Mouse (Mus musculus) liver, adult 2 months (tissue): ENCODE measurements around the gene Ypel2. TPM values are rescaled to one million over a fixed set of nuclear protein-coding genes. Genes with fewer than 3 reads are reported as not detected.
A peak's percentile ranks its signal among the peaks of the same experiment; 100 is the strongest.

Experiments used
- DNase-seq: peaks from one replicate; pipeline ENCODE4 v3.0.0-alpha.2; 2011; ENCODE audit warnings: low read depth, low spot score; ENCODE audit errors: extremely low read depth
- H3K27ac ChIP-seq: fragments of 200-500 bp; replicated peaks from 2 replicates; pipeline ENCODE4 v1.5.1; 2012; ENCODE audit warnings: low read depth, mild to moderate bottlenecking, control low read depth, inconsistent platforms, low read length; ENCODE audit not compliant: insufficient read depth
- H3K27me3 ChIP-seq: fragments of 200-500 bp; 2 replicates; pipeline ENCODE4 v1.6.1; 2012; ENCODE audit warnings: mild to moderate bottlenecking, moderate library complexity, low read length, inconsistent platforms; ENCODE audit not compliant: control insufficient read depth, insufficient read depth
- H3K36me3 ChIP-seq: fragments of 200-500 bp; 2 replicates; pipeline ENCODE4 v1.6.1; 2012; ENCODE audit warnings: low read length, inconsistent platforms; ENCODE audit not compliant: control insufficient read depth, insufficient read depth
- H3K4me1 ChIP-seq: fragments of 200-500 bp; 2 replicates; pipeline ENCODE4 v1.6.1; 2011; ENCODE audit warnings: low read length; ENCODE audit not compliant: control insufficient read depth, insufficient read depth
- H3K4me3 ChIP-seq: fragments of 200-500 bp; 2 replicates; pipeline ENCODE4 v1.5.1; 2011; ENCODE audit warnings: low read depth, mild to moderate bottlenecking, control low read depth, low read length, moderate library complexity; ENCODE audit not compliant: insufficient read depth
- H3K79me2 ChIP-seq: fragments of 200-500 bp; 2 replicates; pipeline ENCODE4 v1.6.1; 2012; ENCODE audit warnings: inconsistent platforms, mild to moderate bottlenecking, low read length, moderate library complexity; ENCODE audit not compliant: control insufficient read depth, insufficient read depth
- H3K9ac ChIP-seq: fragments of 200-500 bp; 2 replicates; pipeline ENCODE4 v1.6.1; 2012; ENCODE audit warnings: low read depth, mild to moderate bottlenecking, control low read depth, inconsistent platforms, low read length
- CTCF ChIP-seq: fragments of 200-500 bp; IDR thresholded peaks from 2 replicates; pipeline ENCODE4 v1.5.1; 2011; ENCODE audit warnings: low read depth, low read length, control low read depth
- POLR2A ChIP-seq: fragments of 200-500 bp; IDR thresholded peaks from 2 replicates; pipeline ENCODE4 v1.6.1; 2011; ENCODE audit warnings: low read length, control low read depth; ENCODE audit not compliant: insufficient read depth; ENCODE audit errors: extremely low read depth
- WGBS: fragments of 180-500 bp; shearing (Covaris S2); methylation state at CpG from one replicate; pipeline ENCODE4 v1.1.7; 2018; 5-methylcytosine and 5-hydroxymethylcytosine counted together
- polyA plus RNA-seq: library from polyadenylated mRNA; depleted of rRNA; stranded (reverse); fragments of >200 nt; gene quantifications from 2 replicates; pipeline ENCODE4 v1.2.3, GENCODE M21; 2012
- total RNA-seq: library from RNA; depleted of rRNA; stranded (reverse); fragments of >200 nt; gene quantifications from 2 replicates; pipeline ENCODE4 v1.2.3, GENCODE M21; 2014

The Ypel2 gene
- total and polyA plus RNA-seq, 2 experiments = 5.1 to 6.2 TPM

DNA sequence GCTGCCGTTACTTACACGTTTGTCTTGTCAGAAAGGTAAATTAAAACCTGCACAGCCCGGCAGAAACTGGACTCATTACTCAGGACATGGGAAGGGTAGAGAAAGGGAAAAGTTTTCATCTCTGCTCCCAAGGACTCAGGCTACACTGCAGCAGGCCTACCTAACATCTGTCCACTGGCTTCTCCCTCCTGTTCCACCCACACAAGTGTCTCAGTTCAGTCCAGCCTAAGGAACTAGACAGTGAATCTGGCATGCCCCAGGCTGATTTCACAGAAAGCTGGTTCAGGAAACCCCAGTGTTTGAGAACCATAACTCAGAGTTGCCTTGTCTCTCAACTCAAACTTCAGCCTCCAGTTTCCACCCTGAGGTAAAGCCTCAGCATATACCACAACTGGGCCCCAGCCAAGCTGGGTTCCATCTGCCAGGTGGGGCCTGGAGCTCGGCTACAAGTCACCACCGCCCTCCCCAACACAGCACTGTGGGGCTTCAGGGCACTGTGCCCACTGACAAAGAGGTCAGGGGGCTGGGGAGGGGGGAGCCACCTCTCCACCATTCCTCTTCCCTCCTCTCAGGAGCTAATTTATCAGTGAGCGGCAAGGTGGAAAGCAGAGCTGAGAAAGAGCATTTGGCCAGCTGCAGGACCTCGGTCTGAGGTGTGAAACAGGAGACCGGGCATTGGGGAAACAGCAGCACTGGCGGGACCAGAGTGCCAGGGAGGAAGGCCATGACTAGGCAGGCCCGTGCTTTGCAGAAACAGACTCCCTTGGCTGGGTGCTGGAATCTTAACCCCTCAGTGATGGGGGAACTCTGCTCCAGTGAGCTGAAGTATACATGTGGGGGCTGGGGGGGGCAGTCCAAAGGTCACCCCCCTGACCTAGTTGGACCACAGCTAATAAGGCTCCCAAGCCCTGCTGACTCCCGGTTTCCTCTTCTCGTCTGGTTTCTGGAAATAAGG is 34.5 kb downstream of the Ypel2 start:
- H3K4me1 ChIP-seq = peaks cover 76% of the 10 kb centered on the region

DNA sequence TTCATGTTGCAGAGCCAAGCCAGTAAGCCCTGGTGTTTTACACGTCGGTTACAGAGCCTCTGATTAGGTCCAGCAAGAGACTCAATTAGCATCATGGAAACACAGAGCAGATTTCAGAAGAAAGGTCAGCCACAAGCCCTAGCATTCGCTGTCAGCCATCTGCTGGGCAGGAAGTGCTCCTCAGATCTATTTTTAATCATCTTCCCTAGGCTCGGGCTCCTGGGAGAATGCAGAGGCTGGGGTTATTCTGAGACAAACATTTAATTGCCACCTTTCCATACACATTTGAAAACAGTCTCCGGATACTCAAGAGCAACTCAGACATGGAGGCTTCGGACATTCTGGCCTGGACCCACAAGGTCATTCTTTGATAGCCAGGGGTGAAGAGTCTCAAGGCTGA is 35.3 kb downstream of the Ypel2 start:
- no peak overlapping the region for H3K4me3 ChIP-seq
- H3K4me1 ChIP-seq = peaks cover 70% of the 10 kb centered on the region
- peaks cover 2% of the 10 kb centered on the region; the same call in 1 of the 2 replicates for H3K79me2 ChIP-seq
- H3K9ac ChIP-seq = no peak overlapping the region
- H3K27me3 ChIP-seq = no peaks in the 10 kb centered on the region
- TF ChIP-seq POLR2A (no peak), CTCF (no peak)
- no peaks in the 10 kb centered on the region for H3K36me3 ChIP-seq
- H3K27ac ChIP-seq = peak overlapping the region; percentile 52
- no peak for DNase-seq
- WGBS = 54% methylated on average over 6 of the region's 6 CpGs

More for the DNA sequence above, 34.5 kb downstream of the Ypel2 start:
- TF ChIP-seq CTCF = no peak
- no peak for TF ChIP-seq POLR2A
- Histone ChIP-seq H3K79me2 (peaks cover 2% of the 10 kb centered on the region; the same call in 1 of the 2 replicates), H3K36me3 (no peaks in the 10 kb centered on the region), H3K27me3 (no peaks in the 10 kb centered on the region), H3K4me3 (no peak overlapping the region), H3K9ac (no peak overlapping the region), H3K27ac (peak overlapping the region; percentile 52)
- no peak for DNase-seq
- 26% methylated on average over 12 of the region's 12 CpGs for WGBS

DNA sequence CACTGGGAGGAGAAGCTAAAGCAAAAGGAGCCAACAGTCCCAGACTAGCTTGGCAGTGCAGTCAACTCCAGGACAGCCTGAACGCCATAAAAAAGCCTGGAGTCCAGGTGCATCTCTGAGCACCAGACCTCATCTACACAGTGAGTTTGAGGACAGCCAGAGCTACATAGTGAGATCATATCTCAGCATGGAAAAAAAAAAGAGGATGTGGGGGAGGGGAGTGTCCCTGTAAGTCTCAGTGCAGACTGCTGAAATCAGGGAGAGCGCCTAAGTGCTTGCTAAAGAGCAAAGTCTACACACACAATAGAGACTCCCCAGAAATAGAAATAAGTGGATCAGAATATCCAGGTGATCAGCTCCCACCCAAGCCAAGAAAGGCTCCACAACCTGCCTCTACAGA is 37.1 kb downstream of the Ypel2 start:
- no peaks in the 10 kb centered on the region for H3K27me3 ChIP-seq
- no peaks in the 10 kb centered on the region for H3K36me3 ChIP-seq
- H3K4me3 ChIP-seq = no peak overlapping the region
- TF ChIP-seq CTCF (no peak), POLR2A (no peak)
- peak overlapping the region; percentile 50; the same call in 1 of the 2 replicates for H3K27ac ChIP-seq
- peaks cover 71% of the 10 kb centered on the region for H3K4me1 ChIP-seq
- no peak overlapping the region for H3K9ac ChIP-seq
- WGBS = 55% methylated on average over 2 of the region's 2 CpGs
- no peak for DNase-seq
- H3K79me2 ChIP-seq = peaks cover 2% of the 10 kb centered on the region; the same call in 1 of the 2 replicates

DNA sequence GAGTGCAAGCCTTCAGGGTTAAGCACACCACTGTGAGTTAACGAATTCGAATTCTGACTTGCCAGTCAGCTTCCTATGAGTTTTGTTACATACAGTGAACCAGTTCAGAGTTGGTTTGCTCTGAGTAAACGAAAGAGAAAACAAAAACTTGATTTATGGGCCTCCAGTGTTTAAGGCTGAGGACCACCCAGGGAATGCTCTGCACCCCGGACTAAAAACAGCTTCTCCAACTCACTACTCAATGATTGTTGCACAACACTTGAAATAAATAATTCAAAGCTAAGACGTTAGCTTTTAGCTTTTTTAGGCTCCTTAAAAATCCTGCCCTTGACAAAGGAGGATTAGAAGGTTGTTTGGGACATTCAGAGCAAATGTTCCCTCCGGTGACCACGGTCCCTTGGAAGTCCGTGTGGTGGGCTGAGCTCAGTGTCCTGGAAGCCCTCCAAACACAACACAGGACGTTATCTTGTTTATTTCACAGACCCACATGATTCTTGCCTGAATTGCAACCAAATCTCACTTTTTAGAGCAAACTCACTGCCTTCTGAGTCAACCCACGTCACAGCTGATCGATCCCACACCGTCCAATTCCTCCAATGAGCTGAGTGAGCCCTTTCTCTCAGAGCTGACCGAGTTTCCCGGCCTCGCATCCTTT is 38.8 kb downstream of the Ypel2 start:
- peaks cover 56% of the 10 kb centered on the region for H3K4me1 ChIP-seq
- H3K4me3 ChIP-seq = no peak overlapping the region
- WGBS = 20% methylated on average over 15 of the region's 15 CpGs
- H3K27me3 ChIP-seq = no peaks in the 10 kb centered on the region
- H3K79me2 ChIP-seq = peaks cover 5% of the 10 kb centered on the region; the same call in 1 of the 2 replicates
- peak overlapping the region; percentile 50 for H3K27ac ChIP-seq
- no peak for TF ChIP-seq POLR2A
- TF ChIP-seq CTCF = no peak
- H3K9ac ChIP-seq = no peak overlapping the region
- no peaks in the 10 kb centered on the region for H3K36me3 ChIP-seq
- DNase-seq = peak; percentile 84

DNA sequence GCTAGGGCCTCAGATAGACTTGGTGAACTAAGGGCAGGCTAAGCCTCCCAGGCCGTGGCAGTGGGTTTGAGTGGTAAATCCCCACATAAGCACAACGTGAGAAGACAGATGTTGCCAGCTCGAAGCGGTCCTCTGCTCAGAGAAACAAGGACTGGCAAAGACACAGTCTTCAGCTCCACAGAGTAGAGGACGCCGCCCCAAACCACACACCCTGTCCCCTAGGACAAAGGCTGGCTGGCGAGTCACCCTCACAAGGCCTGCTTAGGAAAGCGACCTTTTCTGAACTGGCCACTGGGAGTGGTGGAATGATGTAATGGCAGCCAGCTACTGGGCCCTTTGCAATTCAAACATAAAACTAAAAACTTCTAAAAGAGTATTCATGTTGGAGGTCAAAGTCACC is 40.4 kb downstream of the Ypel2 start:
- H3K27me3 ChIP-seq = no peaks in the 10 kb centered on the region
- peak; percentile 94 for DNase-seq
- H3K4me3 ChIP-seq = no peak overlapping the region
- WGBS = 24% methylated on average over 8 of the region's 8 CpGs
- no peaks in the 10 kb centered on the region; the same call in 1 of the 2 replicates for H3K36me3 ChIP-seq
- peaks cover 5% of the 10 kb centered on the region; the same call in 1 of the 2 replicates for H3K79me2 ChIP-seq
- TF ChIP-seq CTCF (no peak), POLR2A (no peak)
- peak overlapping the region; percentile 32 for H3K9ac ChIP-seq
- peak overlapping the region; percentile 72 for H3K27ac ChIP-seq
- H3K4me1 ChIP-seq = peaks cover 43% of the 10 kb centered on the region
